Mouse (Mus musculus): ENCODE measurements around the gene Npr1. TPM values are rescaled to one million over a fixed set of nuclear protein-coding genes. Genes with fewer than 3 reads are reported as not detected.
A peak's percentile ranks its signal among the peaks of the same experiment; 100 is the strongest.

Npr1 gene
- 100 to 1,000 TPM; 241 to 269 TPM for total RNA-seq (2021)
- long read RNA-seq, experiment 1, full-length matches to known transcripts = 97 of 151 reads
- long read RNA-seq, experiment 1, partial matches to known transcripts = 22 of 151 reads
- long read RNA-seq, experiment 1, other reads (novel, unspliced or antisense) = 32 of 151 reads
- long read RNA-seq, experiment 2, full-length matches to known transcripts = 323 of 484 reads
- long read RNA-seq, experiment 2, partial matches to known transcripts = 79 of 484 reads
- long read RNA-seq, experiment 2, other reads (novel, unspliced or antisense) = 82 of 484 reads

DNA sequence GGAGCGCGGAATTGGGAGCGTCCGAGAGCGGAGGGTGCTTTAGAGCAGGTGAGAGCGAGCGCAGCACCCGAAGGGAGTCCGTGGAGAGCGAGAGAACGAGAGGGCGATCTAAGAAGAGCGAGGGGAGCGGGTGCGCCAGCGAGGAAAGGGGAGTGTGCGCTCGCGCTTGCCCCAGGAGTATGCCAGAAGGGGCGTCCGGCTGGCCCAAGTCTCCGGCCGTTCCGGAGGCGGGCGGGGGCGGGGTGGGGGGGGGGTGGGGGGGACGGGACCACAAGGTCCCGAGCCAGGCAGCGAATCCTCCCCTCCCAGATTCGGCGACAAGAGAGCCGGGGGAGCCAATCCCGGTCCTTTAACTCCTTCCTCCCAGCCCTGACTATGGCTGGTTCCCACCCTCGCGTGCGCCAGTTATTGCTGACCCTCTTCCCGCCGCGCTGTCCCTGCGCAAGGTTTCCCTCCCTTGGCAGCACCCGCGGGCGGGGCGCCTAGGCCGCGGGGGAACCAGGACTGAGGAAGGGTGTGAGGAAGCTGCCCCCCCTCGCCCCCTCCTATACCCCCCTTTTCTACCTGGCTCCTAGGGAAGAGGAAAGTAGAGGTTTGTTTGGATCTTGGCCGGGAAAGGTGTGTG lies at the start of gene Npr1:
Gene Npr1, minus strand, starts transcription at position 181 of the 625 bp plus-strand sequence.
- peak; percentile 68 to 78 for DNase-seq (ENCODE audit: low spot score in 2 of 2)

DNA sequence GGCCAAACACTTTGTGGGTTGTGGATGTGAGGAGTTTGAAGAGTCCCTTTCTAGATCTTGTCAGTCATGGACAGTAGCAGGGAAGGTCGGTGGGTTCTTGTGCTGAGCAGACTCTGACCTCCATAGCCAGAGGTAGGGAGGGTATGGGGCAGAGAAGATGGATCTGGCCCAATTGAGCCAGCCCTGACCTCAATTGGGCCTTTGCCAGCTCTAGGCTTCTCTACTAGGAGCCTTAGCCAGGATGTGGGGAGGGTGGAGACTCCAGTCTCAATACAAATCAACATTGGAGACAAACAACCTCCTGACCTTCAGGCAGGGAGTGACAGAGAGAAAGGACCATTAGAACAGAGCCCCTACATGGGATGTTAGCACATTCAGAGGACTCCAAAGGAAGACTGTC lies 49.6 kb upstream of the Npr1 start:
- peak; percentile 18 to 40 for DNase-seq (ENCODE audit: low spot score in 2 of 2)

DNA sequence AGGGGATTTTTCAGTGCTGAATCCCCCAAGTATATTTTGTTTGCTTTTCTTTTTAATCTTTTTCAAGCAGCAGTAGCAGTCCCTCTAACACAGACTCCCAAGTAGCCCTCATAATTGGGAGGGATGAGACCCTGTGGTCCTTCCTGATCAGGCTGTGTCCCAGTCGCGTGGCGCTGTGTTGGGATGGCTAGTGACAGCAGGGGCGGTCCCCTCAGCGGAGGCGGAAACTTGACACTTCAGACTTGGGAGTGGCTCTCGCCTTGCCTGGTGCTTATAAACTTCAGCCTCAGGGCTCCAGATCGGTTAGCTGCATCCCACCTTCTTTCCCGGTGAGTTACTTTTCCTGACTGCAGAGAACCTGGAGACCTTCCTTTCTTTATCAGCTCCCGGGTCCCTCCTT lies 49.0 kb upstream of the Npr1 start:
- peak; percentile 66 to 72 for DNase-seq (ENCODE audit: low spot score in 2 of 2)

DNA sequence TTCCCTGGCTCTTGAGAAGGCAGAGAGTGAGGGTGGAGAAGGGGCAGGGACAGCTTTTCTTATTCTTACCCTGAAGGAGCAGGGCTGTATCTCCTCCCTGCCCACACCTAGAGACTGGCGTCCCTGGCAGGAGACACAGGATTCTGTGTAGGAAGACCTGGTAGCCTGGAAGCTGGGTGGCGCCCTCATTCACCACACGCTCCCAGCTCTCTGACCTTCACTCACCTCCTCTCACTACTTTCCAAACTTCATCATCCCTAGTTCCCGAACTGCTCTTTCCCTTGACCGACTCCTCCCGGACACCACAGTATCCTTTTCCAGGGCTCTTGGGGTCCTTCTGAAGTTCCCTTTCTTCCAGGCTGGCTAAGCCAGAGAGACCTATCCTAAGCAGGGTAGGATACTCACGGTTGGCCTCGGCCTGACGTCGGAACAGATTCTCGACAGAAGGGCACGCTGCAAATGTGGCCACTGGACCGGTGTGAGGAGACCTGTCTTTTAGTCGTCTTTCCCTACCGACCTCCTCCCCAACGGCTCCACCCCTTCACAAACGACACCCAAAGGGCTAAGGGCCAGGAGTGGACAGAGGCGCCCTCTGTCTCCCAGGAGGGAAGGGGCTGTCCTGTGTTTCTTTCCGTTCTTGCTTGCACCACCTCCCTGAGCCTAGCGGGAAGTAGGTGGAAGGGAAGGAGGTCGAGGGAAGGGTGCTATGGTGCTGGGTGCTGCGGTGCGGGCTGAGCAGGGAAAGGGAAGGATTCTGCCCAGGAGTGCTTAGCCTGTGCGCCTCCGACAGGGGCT lies 48.3 kb upstream of the Npr1 start, which contains the start of the genes S100a1 and S100a13:
Gene S100a1, minus strand, starts transcription at position 597 of the 795 bp plus-strand sequence.
Gene S100a13, plus strand, starts transcription at position 640 of the 795 bp plus-strand sequence.
- DNase-seq (ENCODE audit: low spot score in 2 of 2) = peak; percentile 63 to 68

DNA sequence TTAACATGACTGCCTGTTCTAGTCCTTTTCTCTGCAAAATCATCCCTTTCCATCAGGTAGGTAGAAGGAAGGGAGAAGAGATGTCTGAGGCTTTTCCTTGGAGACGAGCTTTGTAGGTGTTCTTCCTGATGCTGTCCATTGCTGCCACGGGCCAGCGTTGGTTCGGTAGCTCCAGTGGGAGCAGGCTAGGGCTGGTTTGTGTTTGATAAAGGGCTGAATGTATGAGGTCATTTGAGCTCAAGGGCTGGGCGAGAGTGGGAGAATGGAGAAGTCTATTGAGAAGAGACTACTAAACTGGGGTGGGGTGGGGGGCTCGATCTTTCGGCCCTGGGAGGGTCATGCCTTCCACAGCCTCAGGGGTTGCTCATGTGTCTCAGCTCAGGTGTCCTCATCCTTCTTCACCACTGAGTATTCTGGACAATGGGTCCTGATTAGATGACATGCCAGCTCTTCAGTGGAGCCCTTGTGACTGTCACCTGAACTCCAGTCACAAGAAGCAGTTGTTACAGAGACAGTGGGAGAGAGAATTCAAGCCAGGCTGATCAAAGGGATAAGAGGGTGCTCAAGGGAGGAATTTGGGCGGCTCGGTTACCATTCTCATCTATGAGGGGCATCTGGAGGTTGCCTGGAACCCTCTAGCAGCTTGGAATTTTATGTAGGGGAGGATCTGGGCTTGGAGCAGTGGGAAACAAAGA lies 47.4 kb upstream of the Npr1 start:
- no peak for DNase-seq (ENCODE audit: low spot score in 2 of 2)

DNA sequence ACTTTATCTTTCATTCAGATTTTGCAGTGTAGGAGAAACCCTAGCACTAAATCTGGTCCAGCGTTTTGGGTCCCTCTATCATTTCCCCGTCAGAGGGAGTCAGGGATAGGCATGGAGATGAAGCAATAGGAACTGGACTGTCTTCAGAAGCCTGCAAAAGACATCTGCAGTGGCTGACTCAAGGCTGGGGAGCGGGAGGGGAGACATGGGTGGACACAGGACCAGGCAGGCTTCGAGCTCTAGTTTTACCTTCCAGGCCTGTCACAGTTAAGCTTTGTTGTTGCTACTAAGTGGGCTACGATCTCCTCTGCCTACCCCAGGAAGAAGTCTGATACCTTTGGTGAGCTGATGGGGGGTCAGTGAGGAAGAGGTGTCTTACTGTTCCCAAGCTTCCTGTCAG lies 46.6 kb upstream of the Npr1 start:
- DNase-seq (ENCODE audit: low spot score in 2 of 2) = no peak

DNA sequence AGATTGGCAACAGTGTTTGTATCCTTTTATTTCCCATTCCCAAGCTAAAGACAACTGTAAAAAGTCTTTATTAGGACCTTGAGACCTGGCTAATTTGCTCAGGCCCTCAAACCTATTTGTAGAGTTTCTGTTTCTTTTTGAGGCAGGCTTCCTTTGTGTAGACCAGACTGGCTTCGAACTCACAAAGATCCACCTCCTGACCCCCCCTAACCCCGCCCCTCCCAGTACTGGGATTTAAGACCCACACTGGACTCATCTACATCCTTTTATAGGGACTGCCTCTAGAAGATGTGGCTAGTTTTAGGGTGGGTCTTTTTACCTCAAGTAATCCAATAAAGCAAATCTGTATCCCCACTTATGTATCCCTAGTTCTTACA lies 44.1 kb upstream of the Npr1 start:
- no peak for DNase-seq (ENCODE audit: low spot score in 2 of 2)

DNA sequence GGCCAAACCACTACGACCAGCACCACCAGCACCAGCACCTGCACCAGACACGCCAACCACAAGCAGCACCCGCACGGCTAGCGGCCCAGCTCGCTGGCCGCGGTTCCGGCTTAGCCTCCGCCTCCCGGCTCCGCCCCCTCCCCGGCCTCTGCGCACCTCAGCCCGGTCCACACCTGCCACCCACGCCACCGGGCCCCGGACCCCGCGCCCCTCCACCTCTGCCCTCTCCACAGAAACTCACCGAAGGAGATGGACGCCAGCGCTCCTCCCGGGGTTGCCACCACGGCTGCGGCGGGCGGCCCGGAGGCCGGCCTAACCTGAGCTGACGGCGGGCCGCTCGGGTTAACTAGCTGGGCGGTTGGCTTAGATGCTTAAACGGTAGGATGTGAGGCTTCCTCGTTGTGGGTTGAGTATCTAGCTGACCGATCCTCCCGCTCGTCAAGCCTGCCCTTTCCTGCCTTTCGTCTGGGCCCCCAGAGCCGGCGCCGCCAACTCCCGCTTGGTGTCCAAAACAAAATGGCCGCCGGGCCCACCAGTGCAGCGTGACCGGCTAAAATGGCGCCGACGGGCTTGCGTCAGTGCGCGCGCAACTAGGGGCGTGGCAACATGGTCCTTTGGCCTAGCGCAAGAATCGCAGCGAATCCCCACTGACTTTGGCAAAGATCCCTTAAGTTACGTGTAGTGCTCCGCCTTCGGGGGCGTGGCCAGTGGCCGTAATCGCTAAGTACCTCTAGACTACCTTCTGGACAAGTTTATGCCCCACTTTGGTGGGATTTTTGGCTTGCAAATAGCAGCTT lies 43.5 kb upstream of the Npr1 start, which contains the start of gene Chtop:
Gene Chtop, minus strand, starts transcription at position 549 of the 797 bp plus-strand sequence.
- DNase-seq (ENCODE audit: low spot score in 2 of 2) = peak; percentile 99

DNA sequence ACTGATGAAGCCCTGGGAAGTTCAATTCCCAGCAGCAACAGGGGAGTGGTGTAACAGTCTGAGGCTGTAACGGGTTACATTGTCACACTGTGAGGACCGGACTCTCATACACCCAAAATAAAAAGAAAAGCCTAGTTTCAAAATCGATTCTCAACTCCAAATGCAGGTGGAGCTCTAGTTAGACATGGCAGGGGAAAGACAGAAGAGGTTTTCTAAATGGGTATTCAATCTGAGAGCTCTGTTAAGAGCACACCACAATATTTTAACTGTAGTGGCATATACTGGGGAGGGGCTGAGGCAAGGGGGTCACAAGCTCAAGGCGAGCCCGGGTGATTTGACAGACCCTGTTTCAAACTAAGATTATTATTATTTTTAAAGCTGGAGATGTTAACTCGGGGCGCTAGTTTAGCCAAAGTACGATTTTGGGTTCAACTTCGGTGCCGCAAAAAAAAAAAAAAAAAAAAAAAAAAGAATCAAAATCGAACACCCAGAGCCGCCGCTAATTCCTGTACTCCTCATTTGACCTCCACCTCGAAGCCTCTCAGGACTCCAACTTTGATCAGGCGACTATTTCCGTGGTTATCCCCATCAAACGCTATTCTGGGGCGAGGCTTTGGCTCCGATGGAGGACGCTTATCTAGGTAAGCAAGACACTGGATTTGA lies 42.8 kb upstream of the Npr1 start:
- no peak for DNase-seq (ENCODE audit: low spot score in 2 of 2)

DNA sequence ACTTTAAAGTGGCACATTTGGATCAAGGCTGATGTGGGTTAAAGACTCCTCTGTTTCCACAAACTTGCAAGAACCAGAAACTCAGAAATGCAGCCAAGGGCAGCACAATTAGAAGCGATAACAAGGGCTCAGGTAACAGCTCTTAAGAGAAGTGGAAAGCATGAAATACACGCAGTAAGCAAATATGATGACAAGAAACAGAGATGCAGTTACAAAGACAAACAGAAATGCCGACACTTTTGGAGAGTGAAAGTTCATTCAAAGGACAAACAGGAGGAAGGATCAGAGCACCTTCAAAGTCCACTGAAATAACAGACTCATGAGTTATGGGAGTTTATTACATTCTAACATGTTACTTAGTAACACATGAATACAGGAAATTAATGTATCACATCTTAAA lies 40.7 kb upstream of the Npr1 start:
- DNase-seq (ENCODE audit: low spot score in 2 of 2) = no peak

DNA sequence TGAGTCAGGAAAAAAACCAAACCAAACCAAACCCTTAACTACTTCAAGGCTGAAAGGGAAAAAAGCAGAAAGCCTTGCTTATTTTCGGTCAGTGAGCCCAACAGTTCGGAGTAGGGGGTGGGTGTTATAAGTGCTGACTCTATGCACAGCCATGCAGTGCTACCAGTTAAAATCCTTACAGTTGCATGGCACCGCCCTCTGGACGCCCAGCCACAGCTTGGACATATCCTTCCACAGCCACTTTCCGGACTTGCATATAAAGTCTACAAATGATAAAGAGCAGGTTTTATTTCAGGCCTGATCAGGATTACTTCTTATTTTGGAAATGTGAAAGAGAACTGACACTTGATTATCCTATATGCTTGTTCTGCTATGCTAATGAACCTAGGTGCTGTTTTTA lies 39.5 kb upstream of the Npr1 start:
- no peak for DNase-seq (ENCODE audit: low spot score in 2 of 2)

DNA sequence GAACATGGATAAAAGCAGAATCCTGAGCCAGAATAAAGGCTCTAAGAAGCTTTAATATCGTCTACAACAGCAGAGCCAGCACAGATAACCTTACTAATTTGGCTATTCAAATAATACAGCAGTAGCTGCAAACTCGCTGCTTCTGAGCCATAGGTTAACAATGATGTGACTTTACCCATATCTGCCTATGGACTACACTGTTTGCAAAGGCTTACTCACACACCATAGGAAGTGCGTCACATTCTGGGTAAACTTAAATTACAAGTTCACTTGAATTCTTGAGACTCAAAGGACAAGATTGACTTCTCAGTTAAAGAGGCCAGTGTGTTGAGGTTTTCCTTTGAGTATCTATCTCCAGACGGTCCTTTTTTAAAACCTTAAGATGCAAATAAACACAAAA lies 37.8 kb upstream of the Npr1 start:
- no peak for DNase-seq (ENCODE audit: low spot score in 2 of 2)

DNA sequence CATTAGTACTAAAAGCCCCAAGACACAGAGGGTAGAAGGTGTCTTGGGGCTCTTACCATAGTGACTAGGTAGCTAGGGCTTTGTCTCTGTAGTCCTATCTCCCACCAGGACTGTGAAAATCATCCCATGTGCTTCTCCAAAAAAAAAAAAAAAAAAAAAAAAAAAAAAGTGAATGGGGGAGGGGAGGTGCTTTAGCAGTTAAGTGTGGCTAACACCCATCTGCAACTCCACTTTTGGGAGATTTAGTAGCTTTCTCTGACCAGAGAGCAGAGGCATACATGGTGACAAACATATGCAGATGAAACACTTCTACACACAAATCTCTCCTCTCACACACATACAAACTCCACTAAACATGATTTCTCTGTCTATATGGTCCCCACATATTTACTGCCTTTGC lies 31.9 kb upstream of the Npr1 start:
- no peak for DNase-seq (ENCODE audit: low spot score in 2 of 2)

DNA sequence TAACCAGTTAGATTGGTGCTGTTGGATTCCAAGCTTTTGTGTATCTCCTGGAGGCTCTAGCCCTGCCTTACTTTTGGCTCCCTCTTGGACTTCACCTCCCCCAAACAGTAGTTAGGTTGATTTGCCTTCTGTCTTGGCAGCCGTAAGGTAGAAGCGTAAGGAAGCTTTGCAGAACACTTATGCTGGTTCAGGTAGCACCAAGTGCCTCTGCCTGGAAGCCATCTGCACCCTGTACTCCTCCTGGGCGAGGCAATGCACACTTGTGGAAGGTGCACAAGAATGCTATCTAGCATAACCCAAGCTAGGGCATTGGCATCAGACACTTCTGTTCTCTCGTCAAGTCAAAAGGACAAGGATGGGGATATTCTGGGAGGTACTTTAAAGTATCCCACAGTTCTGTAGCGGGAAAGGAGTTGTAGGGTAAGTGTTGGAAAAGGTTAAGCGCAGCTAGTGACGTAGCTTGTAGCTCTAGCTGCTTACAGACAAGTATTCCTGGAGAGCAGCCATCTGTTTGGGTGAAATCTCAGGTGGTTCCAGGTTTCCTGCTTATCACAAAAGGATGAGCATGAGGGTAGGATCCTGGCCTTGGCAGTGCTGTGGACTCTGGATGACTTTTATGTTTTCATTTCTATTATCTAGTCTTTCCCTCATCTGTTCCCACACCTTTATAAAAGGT lies 30.3 kb upstream of the Npr1 start:
- no peak for DNase-seq (ENCODE audit: low spot score in 2 of 2)

DNA sequence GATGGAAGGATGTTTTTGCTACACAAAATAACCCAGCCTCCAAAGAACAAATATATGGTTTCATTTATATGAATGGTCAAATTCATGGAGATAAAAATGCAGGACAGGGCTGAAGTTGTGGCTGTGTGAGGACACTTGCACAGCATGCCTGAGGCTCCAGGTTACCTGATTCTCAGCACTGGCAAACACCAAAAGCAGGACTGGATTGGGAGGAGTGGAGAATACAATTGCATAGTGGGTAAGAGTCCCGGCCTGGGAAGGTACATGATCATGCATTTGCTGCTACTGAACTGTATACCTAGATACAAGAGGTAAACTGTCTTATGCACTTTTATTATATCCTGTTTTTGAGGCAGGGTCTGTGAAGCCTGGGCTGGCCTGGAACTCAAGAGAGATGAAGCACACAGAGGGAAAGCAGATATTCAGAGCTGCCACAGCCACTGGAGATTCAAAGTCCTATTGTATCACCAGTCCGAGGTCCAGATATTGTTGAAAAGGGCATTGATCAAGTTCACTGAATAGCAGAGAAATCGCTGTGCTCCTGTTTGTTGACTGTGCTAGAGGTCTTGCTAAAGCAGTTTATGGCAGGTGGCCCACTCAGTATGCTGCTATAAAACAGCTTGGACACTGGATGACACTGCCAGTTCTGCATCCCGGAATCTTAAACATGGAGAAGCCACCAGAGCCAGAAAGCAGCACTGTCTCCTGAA lies 28.3 kb upstream of the Npr1 start:
- DNase-seq (ENCODE audit: low spot score in 2 of 2) = no peak

DNA sequence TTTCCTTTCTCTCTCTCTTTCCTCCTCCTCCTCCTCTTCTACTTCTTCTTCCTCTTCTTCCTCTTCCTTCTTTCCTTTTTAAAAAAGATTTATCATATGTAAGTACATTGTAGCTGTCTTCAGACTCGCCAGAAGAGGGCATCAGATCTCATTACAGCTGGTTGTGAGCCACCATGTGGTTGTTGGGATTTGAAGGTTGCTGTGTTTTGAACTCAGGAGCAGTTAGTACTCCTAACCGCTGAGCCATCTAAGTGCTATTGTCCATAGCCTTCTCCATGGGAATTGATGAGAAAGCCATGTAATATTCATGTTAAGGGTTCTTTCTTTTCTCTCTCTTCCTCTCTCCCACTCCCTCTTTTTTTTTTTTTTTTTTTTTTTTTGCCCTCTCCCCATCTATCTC lies 25.7 kb upstream of the Npr1 start:
- DNase-seq (ENCODE audit: low spot score in 2 of 2) = no peak

DNA sequence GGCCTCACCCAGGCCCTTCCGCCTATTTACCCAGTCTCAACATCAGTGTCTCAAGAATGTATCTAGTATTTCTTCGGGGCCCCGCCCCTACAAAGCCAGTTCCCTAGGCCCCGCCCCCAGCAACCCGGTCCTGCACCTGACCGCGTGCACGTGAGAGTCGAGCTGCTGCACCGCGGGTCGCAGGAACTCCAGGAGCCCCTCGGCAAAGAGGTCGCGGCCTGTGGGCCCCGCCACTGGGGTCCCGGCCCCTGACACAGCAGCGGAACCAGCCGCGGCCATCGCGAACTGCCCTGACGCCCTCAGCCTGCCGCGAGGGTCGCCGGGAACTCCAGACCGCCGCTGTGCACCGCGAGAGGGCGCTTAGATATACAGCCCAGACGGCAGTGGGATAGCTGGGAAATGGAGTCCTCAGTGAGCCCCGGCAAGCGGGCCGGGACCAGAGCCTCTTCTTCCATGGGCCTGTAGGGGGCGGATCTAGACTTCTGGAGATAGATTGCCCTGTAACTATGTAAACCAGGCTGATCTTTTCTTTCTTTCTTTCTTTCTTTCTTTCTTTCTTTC lies 25.1 kb upstream of the Npr1 start, which contains the start of gene Snapin:
Gene Snapin, minus strand, starts transcription at position 338 of the 561 bp plus-strand sequence.
- DNase-seq (ENCODE audit: low spot score in 2 of 2) = peak; percentile 93 to 94

DNA sequence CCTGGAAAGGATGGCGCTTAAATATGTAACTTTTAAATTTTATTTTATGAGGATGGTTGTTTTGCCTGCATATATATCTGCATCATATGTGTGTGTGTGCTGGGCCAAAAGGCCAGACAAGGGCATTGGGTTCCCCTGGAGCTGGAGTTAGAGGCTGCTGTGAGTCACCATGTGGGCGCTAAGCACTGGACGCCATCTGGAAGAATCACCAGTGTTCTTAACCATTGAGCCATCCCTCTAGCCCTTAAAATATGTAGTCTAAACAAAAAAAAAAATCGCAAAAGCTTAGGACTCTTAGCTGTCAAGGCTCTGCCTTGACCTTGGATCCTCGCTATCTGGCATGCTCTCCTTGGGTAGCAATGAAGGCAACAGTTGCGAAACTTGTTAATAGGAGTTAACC lies 22.9 kb upstream of the Npr1 start:
- no peak for DNase-seq (ENCODE audit: low spot score in 2 of 2)

Data from adrenal gland, adult 18-20 months (tissue).